18 mouse cellular contexts compared by ENCODE assay signal in the genomic region with DNA sequence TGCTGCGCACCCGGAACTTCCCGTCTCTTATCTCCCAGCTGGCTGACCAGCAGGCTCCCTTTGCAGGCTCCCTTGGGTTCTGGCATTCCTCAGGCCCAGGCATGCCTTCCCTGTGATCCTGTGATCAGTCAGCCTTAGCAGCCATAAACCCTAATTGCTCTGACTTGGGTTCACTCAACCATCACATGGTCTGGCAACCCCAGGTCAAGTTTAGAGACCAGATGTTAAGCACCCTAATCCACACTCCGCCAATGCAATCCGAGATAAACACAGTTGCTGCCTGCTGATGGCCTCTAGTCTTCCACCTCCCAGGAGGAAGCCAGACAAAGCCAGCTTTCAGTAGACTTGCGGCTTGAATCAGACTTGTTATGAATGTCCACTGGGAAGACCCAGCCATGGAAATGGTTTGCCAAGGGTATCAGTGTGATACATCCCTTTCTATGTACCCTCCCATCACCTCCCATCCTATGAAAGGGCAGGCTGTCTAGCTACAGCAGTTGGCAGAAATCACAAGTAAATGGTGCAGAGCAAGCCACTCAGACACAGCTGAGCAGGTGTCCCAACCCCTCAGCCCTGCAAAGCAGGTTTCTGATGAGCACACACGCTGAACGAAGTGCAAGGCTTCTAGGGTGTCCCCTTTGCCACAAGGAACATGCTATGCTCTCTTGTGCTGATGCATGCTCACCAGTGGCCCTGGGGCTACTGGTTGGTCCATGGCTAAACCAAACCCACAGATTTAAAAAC. TPM values are rescaled to one million over a fixed set of nuclear protein-coding genes. Genes with fewer than 3 reads are reported as not detected.
DNase-seq lines count a peak whose midpoint lies in the region; ATAC-seq lines count a peak whose summit lies in the region.
"Had no signal": no experiment of that assay in that cellular context is flagged by ENCODE, and none has a peak within 500 bp of the region (broad histone marks: within the 10 kb centered on the region; RNA-seq: fewer than 3 reads in every experiment).

No protein-coding gene starts in this region.

- no peaks in the 10 kb centered on the region for H3K27me3 ChIP-seq in heart, embryonic 10.5 days (ENCODE audit: insufficient read depth, poor library complexity, severe bottlenecking)
- no peaks in the 10 kb centered on the region for H3K27me3 ChIP-seq in heart, embryonic 12.5 days (replicated peaks)
- no peaks in the 10 kb centered on the region for H3K27me3 ChIP-seq in kidney, embryonic 15.5 days
- H3K27me3 ChIP-seq: embryonic facial prominence, embryonic 13.5 days; forebrain, embryonic 12.5 days; limb, embryonic 15.5 days had no signal

- H3K9me3 ChIP-seq in heart, embryonic 10.5 days, result no peaks in the 10 kb centered on the region
- H3K9me3 ChIP-seq in heart, embryonic 12.5 days (replicated peaks), result no peaks in the 10 kb centered on the region
- H3K9me3 ChIP-seq in kidney, embryonic 15.5 days (replicated peaks), result no peaks in the 10 kb centered on the region
- H3K9me3 ChIP-seq: embryonic facial prominence, embryonic 13.5 days; forebrain, embryonic 12.5 days; limb, embryonic 15.5 days had no signal

- no peak for ATAC-seq in heart, embryonic 12.5 days (ENCODE audit: insufficient number of reproducible peaks, low FRiP score)
- ATAC-seq in kidney, embryonic 15.5 days (replicated peaks; ENCODE audit: low FRiP score), result peak; percentile 91
- no peak for ATAC-seq in erythroblast, adult 5-6 weeks (replicated peaks; ENCODE audit: low FRiP score, poor library complexity, severe bottlenecking)
- ATAC-seq: hindbrain, embryonic 16.5 days had no signal

- 42% methylated on average over 8 of the region's 8 CpGs for WGBS in heart, embryonic 10.5 days
- WGBS in heart, embryonic 12.5 days, result 44% methylated on average over 8 of the region's 8 CpGs
- WGBS in kidney, embryonic 15.5 days, result 27% methylated on average over 8 of the region's 8 CpGs

- H3K27ac ChIP-seq in heart, embryonic 10.5 days, result 0 out of 2 replicates have a peak overlapping the region, but pooled peaks have one; percentile 10
- H3K27ac ChIP-seq in heart, embryonic 12.5 days (ENCODE audit: poor library complexity, severe bottlenecking), result no peak overlapping the region
- peak overlapping the region; percentile 79 for H3K27ac ChIP-seq in kidney, embryonic 15.5 days
- H3K27ac ChIP-seq: embryonic facial prominence, embryonic 13.5 days; forebrain, embryonic 12.5 days; layer of hippocampus, adult 2 months; left cerebral cortex, adult 2 months; limb, embryonic 15.5 days had no signal

- intact Hi-C loops in heart, postnatal 36 days (cut with DNase I), result no loop called here

- H3K9ac ChIP-seq in heart, embryonic 12.5 days, result no peak overlapping the region
- no peak overlapping the region for H3K9ac ChIP-seq in kidney, embryonic 15.5 days
- H3K9ac ChIP-seq: embryonic facial prominence, embryonic 13.5 days; forebrain, embryonic 12.5 days; limb, embryonic 15.5 days had no signal

- H3K4me1 ChIP-seq in heart, embryonic 10.5 days, result peaks cover 25% of the 10 kb centered on the region
- H3K4me1 ChIP-seq in heart, embryonic 12.5 days (replicated peaks), result peaks cover 18% of the 10 kb centered on the region
- peaks cover 27% of the 10 kb centered on the region for H3K4me1 ChIP-seq in kidney, embryonic 15.5 days
- H3K4me1 ChIP-seq: embryonic facial prominence, embryonic 13.5 days; forebrain, embryonic 12.5 days; limb, embryonic 15.5 days had no signal

- no peak overlapping the region for H3K4me2 ChIP-seq in heart, embryonic 12.5 days
- no peak overlapping the region for H3K4me2 ChIP-seq in kidney, embryonic 15.5 days
- H3K4me2 ChIP-seq: embryonic facial prominence, embryonic 13.5 days; forebrain, embryonic 12.5 days; limb, embryonic 15.5 days had no signal

- H3K4me3 ChIP-seq in heart, embryonic 10.5 days, result no peak overlapping the region
- no peak overlapping the region for H3K4me3 ChIP-seq in heart, embryonic 12.5 days
- H3K4me3 ChIP-seq in kidney, embryonic 15.5 days (replicated peaks), result no peak overlapping the region
- H3K4me3 ChIP-seq: embryonic facial prominence, embryonic 13.5 days; forebrain, embryonic 12.5 days; layer of hippocampus, adult 2 months; left cerebral cortex, adult 2 months; limb, embryonic 15.5 days had no signal

- H3K36me3 ChIP-seq in heart, embryonic 10.5 days, result peaks cover 5% of the 10 kb centered on the region
- peaks cover 10% of the 10 kb centered on the region for H3K36me3 ChIP-seq in heart, embryonic 12.5 days
- H3K36me3 ChIP-seq in kidney, embryonic 15.5 days, result peaks cover 20% of the 10 kb centered on the region

- DNase-seq in heart, embryonic 10.5 days (ENCODE audit: low spot score), result no peak
- DNase-seq in Muller cell, postnatal 12 days (ENCODE audit: inconsistent ontology term), result peak; percentile 77
- DNase-seq in retina, embryonic 14.5 days (ENCODE audit: low spot score), result peak; percentile 27
- no peak for DNase-seq in right cerebral cortex, postnatal 25 days
- DNase-seq in heart, postnatal 36 days, result no peak
- DNase-seq: cerebellum, adult 11-12 months; lung, adult 2 months; lung, postnatal 4 days; midbrain, embryonic 14.5 days had no signal

RNA-seq across cellular contexts. Expression of gene Tbc1d7, which starts 24.6 kb away (rescaled TPM):
- polyA plus RNA-seq in heart, embryonic 10.5 days (2016; fragmentation: Nextera tagmentation; extraction: Ambion mirVana), result 55.0 and 55.8 TPM in 2 replicates
- polyA plus RNA-seq in heart, embryonic 12.5 days (2016; fragmentation: Nextera tagmentation; extraction: Ambion mirVana), result 50.9 and 52.3 TPM in 2 replicates
- 51.6 and 54.7 TPM in 2 replicates for polyA plus RNA-seq in kidney, embryonic 15.5 days (2015; fragmentation: Nextera tagmentation; extraction: Ambion mirVana)
- 10 to 100 TPM; 32.0 to 35.5 TPM for total RNA-seq in heart, postnatal 36 days (2021)
- 6.5 and 10.0 TPM in 2 replicates for total RNA-seq in erythroblast, adult 5-6 weeks (2015; ENCODE audit: low replicate concordance)
- total RNA-seq in erythroblast, adult 5-6 weeks (2017; ENCODE audit: low replicate concordance), result 4.7 and 6.7 TPM in 2 replicates

Comparison
In these comparisons a context has a peak if more than half of its experiments do, and no peak if none do; other contexts are left out.
1. DNase-seq: peak in Muller cell, postnatal 12 days (single experiment) and retina, embryonic 14.5 days (single experiment); none in heart, embryonic 10.5 days (single experiment), right cerebral cortex, postnatal 25 days (single experiment) and heart, postnatal 36 days (0 of 2).